ENCODE assay signal across 8 mouse cellular contexts in the genomic region with DNA sequence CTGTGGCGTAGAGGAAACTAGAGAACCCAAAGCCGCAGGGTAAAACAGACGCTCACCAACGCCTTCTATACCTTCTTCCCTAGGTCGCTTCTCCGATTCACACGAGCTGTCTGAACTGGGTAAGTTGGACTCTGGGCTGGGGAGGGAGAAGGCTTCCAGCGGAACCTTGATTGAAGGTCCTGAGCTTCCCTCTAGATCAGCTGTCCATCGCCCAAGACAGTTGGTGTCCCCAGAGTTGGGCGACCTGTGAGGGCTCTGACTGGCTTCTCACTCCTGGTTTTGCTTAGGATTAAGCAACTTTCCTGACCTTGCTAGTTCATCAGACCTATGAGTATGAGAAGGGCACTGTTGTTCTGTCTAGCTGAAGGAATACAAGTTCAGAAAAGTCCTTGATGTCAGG. TPM values are rescaled to one million over a fixed set of nuclear protein-coding genes. Genes with fewer than 3 reads are reported as not detected.
DNase-seq lines count a peak whose midpoint lies in the region; ATAC-seq and TF ChIP-seq lines count a peak whose summit lies in the region.

No protein-coding gene starts in this region.

- peaks cover 21% of the 10 kb centered on the region for H3K36me3 ChIP-seq in liver, adult 2 months (ENCODE audit: control insufficient read depth, insufficient read depth, low read length)
- H3K36me3 ChIP-seq in embryonic facial prominence, embryonic 11.5 days (replicated peaks; ENCODE audit: control insufficient read depth, insufficient read depth, low read depth, low read length): no peaks in the 10 kb centered on the region; the same call in 1 of the 2 replicates
- peaks cover 30% of the 10 kb centered on the region for H3K36me3 ChIP-seq in intestine, embryonic 14.5 days (ENCODE audit: control insufficient read depth, insufficient read depth, low read length)
- peaks cover 38% of the 10 kb centered on the region for H3K36me3 ChIP-seq in neural tube, embryonic 12.5 days

- H3K79me2 ChIP-seq in liver, adult 2 months (ENCODE audit: control insufficient read depth, insufficient read depth, low read length): peaks cover 6% of the 10 kb centered on the region; the same call in 1 of the 2 replicates

- H3K27ac ChIP-seq in liver, adult 2 months (replicated peaks; ENCODE audit: insufficient read depth, low read depth, low read length): peak overlapping the region; percentile 96
- 0 out of 2 replicates have a peak overlapping the region, but pooled peaks have one; percentile 65 for H3K27ac ChIP-seq in embryonic facial prominence, embryonic 11.5 days (replicated peaks; ENCODE audit: low read depth, low read length)
- peak overlapping the region; percentile 58 for H3K27ac ChIP-seq in intestine, embryonic 14.5 days (ENCODE audit: low read depth)
- no peak overlapping the region for H3K27ac ChIP-seq in neural tube, embryonic 12.5 days

- TF ChIP-seq POLR2A in liver, adult 2 months (IDR thresholded peaks at IDR 0.05; ENCODE audit: extremely low read depth, insufficient read depth, low read length): no peak

- H3K9ac ChIP-seq in liver, adult 2 months (ENCODE audit: low read depth, low read length): peak overlapping the region; percentile 87
- peak overlapping the region; percentile 25 for H3K9ac ChIP-seq in embryonic facial prominence, embryonic 11.5 days (replicated peaks; ENCODE audit: low read length)
- peak overlapping the region; percentile 64 for H3K9ac ChIP-seq in intestine, embryonic 14.5 days (ENCODE audit: low read length)
- peak overlapping the region; percentile 67 for H3K9ac ChIP-seq in neural tube, embryonic 12.5 days

- 1% methylated on average over 10 of the region's 10 CpGs for WGBS in liver, adult 2 months
- WGBS in embryonic facial prominence, embryonic 11.5 days: 10% methylated on average over 10 of the region's 10 CpGs
- 12% methylated on average over 10 of the region's 10 CpGs for WGBS in intestine, embryonic 14.5 days
- WGBS in neural tube, embryonic 12.5 days: 10% methylated on average over 10 of the region's 10 CpGs

- H3K27me3 ChIP-seq in liver, adult 2 months (ENCODE audit: control insufficient read depth, insufficient read depth, low read length): no peaks in the 10 kb centered on the region
- peaks cover 7% of the 10 kb centered on the region; the same call in 1 of the 2 replicates for H3K27me3 ChIP-seq in embryonic facial prominence, embryonic 11.5 days (ENCODE audit: control insufficient read depth, insufficient read depth, low read length)
- H3K27me3 ChIP-seq in intestine, embryonic 14.5 days (replicated peaks; ENCODE audit: control insufficient read depth, insufficient read depth, low read length): peaks cover 8% of the 10 kb centered on the region; the same call in 1 of the 2 replicates
- peaks cover 11% of the 10 kb centered on the region; the same call in 1 of the 2 replicates for H3K27me3 ChIP-seq in neural tube, embryonic 12.5 days (replicated peaks)

- H3K4me3 ChIP-seq in liver, adult 2 months (ENCODE audit: insufficient read depth, low read depth, low read length): peak overlapping the region; percentile 94
- H3K4me3 ChIP-seq in embryonic facial prominence, embryonic 11.5 days (ENCODE audit: low read depth, low read length): peak overlapping the region; percentile 67
- H3K4me3 ChIP-seq in intestine, embryonic 14.5 days (ENCODE audit: low read depth, low read length): peak overlapping the region; percentile 88
- peak overlapping the region; percentile 71 for H3K4me3 ChIP-seq in neural tube, embryonic 12.5 days

- H3K4me1 ChIP-seq in liver, adult 2 months (ENCODE audit: control insufficient read depth, insufficient read depth, low read length): peaks cover 8% of the 10 kb centered on the region; the same call in 1 of the 2 replicates
- peaks cover 5% of the 10 kb centered on the region; the same call in 1 of the 2 replicates for H3K4me1 ChIP-seq in embryonic facial prominence, embryonic 11.5 days (ENCODE audit: control insufficient read depth, insufficient read depth, low read length)
- peaks cover 23% of the 10 kb centered on the region for H3K4me1 ChIP-seq in intestine, embryonic 14.5 days (replicated peaks; ENCODE audit: control insufficient read depth, insufficient read depth, low read length)
- H3K4me1 ChIP-seq in neural tube, embryonic 12.5 days: peaks cover 31% of the 10 kb centered on the region

- ATAC-seq in embryonic facial prominence, embryonic 11.5 days (replicated peaks; ENCODE audit: insufficient number of reproducible peaks, low FRiP score, low TSS enrichment, low read depth): no peak
- no peak for ATAC-seq in intestine, embryonic 14.5 days (replicated peaks; ENCODE audit: low FRiP score, low TSS enrichment, low read depth)
- peak; percentile 1; the same call in 1 of the 2 replicates for ATAC-seq in neural tube, embryonic 12.5 days (ENCODE audit: low FRiP score, low read depth)

- DNase-seq in liver, adult 2 months (ENCODE audit: extremely low read depth, low read depth, low spot score): peak; percentile 52
- DNase-seq in liver: no peak
- DNase-seq in embryonic facial prominence, embryonic 11.5 days (ENCODE audit: low spot score): no peak
- DNase-seq in intestine, embryonic 14.5 days (ENCODE audit: low spot score): no peak
- no peak for DNase-seq in gastrocnemius, postnatal 14 days
- no peak for DNase-seq in Muller cell, postnatal 12 days (ENCODE audit: inconsistent ontology term)
- no peak for DNase-seq in gastrocnemius, postnatal 36 days

- H3K9me3 ChIP-seq in embryonic facial prominence, embryonic 11.5 days (replicated peaks; ENCODE audit: control insufficient read depth, low read length): no peaks in the 10 kb centered on the region
- H3K9me3 ChIP-seq in intestine, embryonic 14.5 days (ENCODE audit: control insufficient read depth, low read length): no peaks in the 10 kb centered on the region
- H3K9me3 ChIP-seq in neural tube, embryonic 12.5 days: no peaks in the 10 kb centered on the region

- peak overlapping the region; percentile 84 for H3K4me2 ChIP-seq in embryonic facial prominence, embryonic 11.5 days (ENCODE audit: low read depth, low read length)
- peak overlapping the region; percentile 95 for H3K4me2 ChIP-seq in intestine, embryonic 14.5 days (ENCODE audit: low read length)
- peak overlapping the region; percentile 91 for H3K4me2 ChIP-seq in neural tube, embryonic 12.5 days (replicated peaks)

- no peak for TF ChIP-seq CTCF in liver, adult 2 months (IDR thresholded peaks at IDR 0.05; ENCODE audit: low read depth, low read length)

- intact Hi-C loops in gastrocnemius, postnatal 14 days (cut with DNase I; ENCODE audit: low total_unique reads): no loop called here
- intact Hi-C loops in gastrocnemius, postnatal 36 days (cut with DNase I): loop anchor here (2.0 to 5.0 kb wide), 2 partner anchors 42 to 57 kb away; no protein-coding TSS in a partner anchor

RNA-seq across cellular contexts. Expression of a gene that starts 1.1 kb away (rescaled TPM):
- total RNA-seq in liver, adult 2 months (2014; rRNA removed): 0.37 and 0.74 TPM in 2 replicates
- polyA plus RNA-seq in liver, adult 2 months (2012; rRNA removed): 0.88 and 1.7 TPM in 2 replicates
- polyA plus RNA-seq in embryonic facial prominence, embryonic 11.5 days (2014; fragmentation: Nextera tagmentation; extraction: Ambion mirVana): 5.8 and 6.6 TPM in 2 replicates
- 11.6 and 12.6 TPM in 2 replicates for polyA plus RNA-seq in intestine, embryonic 14.5 days (2014; fragmentation: Nextera tagmentation; extraction: Ambion mirVana)
- polyA plus RNA-seq in neural tube, embryonic 12.5 days (2016; fragmentation: Nextera tagmentation; extraction: Ambion mirVana): 1.8 and 2.6 TPM in 2 replicates
- total RNA-seq in gastrocnemius, postnatal 14 days (2021): under 1 TPM in 1 of 2 experiments, not detected in 1; 0.41 TPM
- total RNA-seq in gastrocnemius, postnatal 36 days (2021): under 1 TPM; 0.52 to 0.84 TPM

RNA-seq across cellular contexts. Expression of a gene that starts 1.3 kb away (rescaled TPM):
- 95.5 and 97.7 TPM in 2 replicates for total RNA-seq in liver, adult 2 months (2014; rRNA removed)
- 164 and 196 TPM in 2 replicates for polyA plus RNA-seq in liver, adult 2 months (2012; rRNA removed)
- polyA plus RNA-seq in embryonic facial prominence, embryonic 11.5 days (2014; fragmentation: Nextera tagmentation; extraction: Ambion mirVana): 11.7 and 14.3 TPM in 2 replicates
- polyA plus RNA-seq in intestine, embryonic 14.5 days (2014; fragmentation: Nextera tagmentation; extraction: Ambion mirVana): 25.2 and 27.9 TPM in 2 replicates
- 26.5 and 28.7 TPM in 2 replicates for polyA plus RNA-seq in neural tube, embryonic 12.5 days (2016; fragmentation: Nextera tagmentation; extraction: Ambion mirVana)
- 10 to 100 TPM; 17.2 to 22.1 TPM for total RNA-seq in gastrocnemius, postnatal 14 days (2021)
- total RNA-seq in gastrocnemius, postnatal 36 days (2021): 10 to 100 TPM; 14.1 to 23.0 TPM

RNA-seq across cellular contexts. Expression of a gene that starts 6.5 kb away (rescaled TPM):
- 1.3 and 2.0 TPM in 2 replicates for total RNA-seq in liver, adult 2 months (2014; rRNA removed)
- polyA plus RNA-seq in liver, adult 2 months (2012; rRNA removed): 3.3 and 5.6 TPM in 2 replicates
- polyA plus RNA-seq in embryonic facial prominence, embryonic 11.5 days (2014; fragmentation: Nextera tagmentation; extraction: Ambion mirVana): 1.6 and 1.9 TPM in 2 replicates
- polyA plus RNA-seq in intestine, embryonic 14.5 days (2014; fragmentation: Nextera tagmentation; extraction: Ambion mirVana): 1.7 TPM in 2 replicates
- polyA plus RNA-seq in neural tube, embryonic 12.5 days (2016; fragmentation: Nextera tagmentation; extraction: Ambion mirVana): 5.8 and 7.3 TPM in 2 replicates
- total RNA-seq in gastrocnemius, postnatal 14 days (2021): under 1 TPM; 0.66 to 0.86 TPM
- total RNA-seq in gastrocnemius, postnatal 36 days (2021): under 1 TPM; 0.81 to 0.99 TPM

RNA-seq across cellular contexts. Expression of a gene that starts 25.3 kb away (rescaled TPM):
- total RNA-seq in liver, adult 2 months (2014; rRNA removed): 0.65 and 1.0 TPM in 2 replicates
- polyA plus RNA-seq in liver, adult 2 months (2012; rRNA removed): 1.3 and 1.6 TPM in 2 replicates
- 18.8 and 21.9 TPM in 2 replicates for polyA plus RNA-seq in embryonic facial prominence, embryonic 11.5 days (2014; fragmentation: Nextera tagmentation; extraction: Ambion mirVana)
- 11.8 and 13.2 TPM in 2 replicates for polyA plus RNA-seq in intestine, embryonic 14.5 days (2014; fragmentation: Nextera tagmentation; extraction: Ambion mirVana)
- polyA plus RNA-seq in neural tube, embryonic 12.5 days (2016; fragmentation: Nextera tagmentation; extraction: Ambion mirVana): 144 and 154 TPM in 2 replicates
- total RNA-seq in gastrocnemius, postnatal 14 days (2021): 10 to 100 TPM; 13.6 to 24.3 TPM
- 1 to 10 TPM; 6.9 to 7.2 TPM for total RNA-seq in gastrocnemius, postnatal 36 days (2021)

RNA-seq across cellular contexts. Expression of a gene that starts 58.1 kb away (rescaled TPM):
- 20.5 and 22.4 TPM in 2 replicates for total RNA-seq in liver, adult 2 months (2014; rRNA removed)
- 17.1 and 21.9 TPM in 2 replicates for polyA plus RNA-seq in liver, adult 2 months (2012; rRNA removed)
- 12.6 and 13.7 TPM in 2 replicates for polyA plus RNA-seq in embryonic facial prominence, embryonic 11.5 days (2014; fragmentation: Nextera tagmentation; extraction: Ambion mirVana)
- polyA plus RNA-seq in intestine, embryonic 14.5 days (2014; fragmentation: Nextera tagmentation; extraction: Ambion mirVana): 16.7 and 18.2 TPM in 2 replicates
- 32.7 and 33.6 TPM in 2 replicates for polyA plus RNA-seq in neural tube, embryonic 12.5 days (2016; fragmentation: Nextera tagmentation; extraction: Ambion mirVana)
- 10 to 100 TPM; 22.7 to 27.3 TPM for total RNA-seq in gastrocnemius, postnatal 14 days (2021)
- 10 to 100 TPM; 16.9 to 21.9 TPM for total RNA-seq in gastrocnemius, postnatal 36 days (2021)

Comparison
In these comparisons a context has a peak if more than half of its experiments do, and no peak if none do; other contexts are left out.
1. H3K9ac ChIP-seq: peak in every context shown above with its lines; median percentile 87 in liver, adult 2 months; 67 in neural tube, embryonic 12.5 days; 64 in intestine, embryonic 14.5 days; 25 in embryonic facial prominence, embryonic 11.5 days.